Mouse (Mus musculus) MEL (cell line): ENCODE measurements around the gene Rab12. TPM values are rescaled to one million over a fixed set of nuclear protein-coding genes. Genes with fewer than 3 reads are reported as not detected.

Source experiments
- DNase-seq: peaks from one replicate; pipeline ENCODE4 v3.0.0; 2011; ENCODE audit warnings: low read depth, low spot score
- H3K27ac ChIP-seq: 2 replicates; pipeline ENCODE4 v1.5.1; 2012; ENCODE audit warnings: low read depth, mild to moderate bottlenecking, control low read depth, low read length, moderate library complexity; ENCODE audit not compliant: control insufficient read depth
- H3K27me3 ChIP-seq, 2 experiments: fragments of 150-350 bp in 1 of 2; sonication (generic) in 1 of 2; 2 replicates each; pipeline ENCODE4 v1.6.1; 2012; ENCODE audit warnings: low read length in 2 of 2, mild to moderate bottlenecking in 2 of 2, improper control_type of control experiment in 1 of 2, moderate library complexity in 1 of 2; ENCODE audit not compliant: insufficient read depth in 2 of 2, control insufficient read depth in 1 of 2
- H3K36me3 ChIP-seq, 2 experiments: 2 replicates each; pipeline ENCODE4 v1.6.1; 2012 to 2014; ENCODE audit warnings: low read length in 2 of 2, improper control_type of control experiment in 1 of 2, inconsistent platforms in 1 of 2, mild to moderate bottlenecking in 1 of 2; ENCODE audit not compliant: insufficient read depth in 2 of 2, control insufficient read depth in 1 of 2
- H3K4me1 ChIP-seq, 2 experiments: fragments of 150-350 bp in 1 of 2; sonication (generic) in 1 of 2; 2 replicates each; pipeline ENCODE4 v1.6.1; 2012; ENCODE audit warnings: low read length in 2 of 2, improper control_type of control experiment in 1 of 2, mild to moderate bottlenecking in 1 of 2; ENCODE audit not compliant: insufficient read depth in 2 of 2, control insufficient read depth in 1 of 2
- H3K4me3 ChIP-seq, 2 experiments: fragments of 150-350 bp in 1 of 2; sonication (generic) in 1 of 2; 2 replicates each; pipeline ENCODE4 v1.5.1; 2012; ENCODE audit warnings: low read depth in 2 of 2, low read length in 2 of 2, mild to moderate bottlenecking in 2 of 2, moderate library complexity in 2 of 2, control low read depth in 1 of 2, improper control_type of control experiment in 1 of 2; ENCODE audit not compliant: control insufficient read depth in 1 of 2, insufficient read depth in 1 of 2
- H3K79me2 ChIP-seq: 2 replicates; pipeline ENCODE4 v1.6.1; 2012; ENCODE audit warnings: mild to moderate bottlenecking, low read length, moderate library complexity; ENCODE audit not compliant: control insufficient read depth, poor library complexity, insufficient read depth
- H3K9ac ChIP-seq: 2 replicates; pipeline ENCODE4 v1.6.1; 2012; ENCODE audit warnings: low read depth, mild to moderate bottlenecking, control low read depth, low read length, moderate library complexity; ENCODE audit not compliant: control insufficient read depth, poor library complexity, severe bottlenecking
- H3K9me3 ChIP-seq: fragments of 150-350 bp; sonication (generic); replicated peaks from 2 replicates; pipeline ENCODE4 v1.6.1; 2012; ENCODE audit warnings: mild to moderate bottlenecking, low read length, improper control_type of control experiment, moderate library complexity; ENCODE audit not compliant: insufficient read depth
- E2F4 ChIP-seq: IDR thresholded peaks from 2 replicates; pipeline ENCODE4 v1.6.1; 2011; ENCODE audit warnings: low read depth, low read length, improper control_type of control experiment, borderline replicate concordance
- ELF1 ChIP-seq: IDR thresholded peaks from 2 replicates; pipeline ENCODE4 v1.6.1; 2014; ENCODE audit warnings: low read depth, mild to moderate bottlenecking, inconsistent platforms, low read length, improper control_type of control experiment, moderate library complexity
- JUND ChIP-seq: IDR thresholded peaks from 2 replicates; pipeline ENCODE4 v1.6.1; 2011; ENCODE audit warnings: low read depth, mild to moderate bottlenecking, improper control_type of control experiment, low read length
- MAZ ChIP-seq: IDR thresholded peaks from 2 replicates; pipeline ENCODE4 v1.6.1; 2012; ENCODE audit warnings: low read depth, mild to moderate bottlenecking, inconsistent platforms, low read length, improper control_type of control experiment
- MXI1 ChIP-seq: IDR thresholded peaks from 2 replicates; pipeline ENCODE4 v1.6.1; 2011; ENCODE audit warnings: mild to moderate bottlenecking, low read depth, low read length, improper control_type of control experiment
- NRF1 ChIP-seq: IDR thresholded peaks from 2 replicates; pipeline ENCODE4 v1.6.1; 2014; ENCODE audit warnings: low read depth, mild to moderate bottlenecking, inconsistent platforms, low read length, improper control_type of control experiment, moderate library complexity; ENCODE audit not compliant: poor library complexity, insufficient read depth, severe bottlenecking
- POLR2AphosphoS2 ChIP-seq: IDR thresholded peaks from 2 replicates; pipeline ENCODE4 v1.6.1; 2011; ENCODE audit warnings: low read length, improper control_type of control experiment
- POLR2AphosphoS5 ChIP-seq: IDR thresholded peaks from 2 replicates; pipeline ENCODE4 v1.6.1; 2012; ENCODE audit warnings: low read depth, borderline replicate concordance, mild to moderate bottlenecking, inconsistent platforms, low read length, moderate library complexity, mixed read lengths
- TAL1 ChIP-seq: IDR thresholded peaks from 2 replicates; pipeline ENCODE4 v1.6.1; 2012; ENCODE audit warnings: mild to moderate bottlenecking, inconsistent platforms, low read length, moderate library complexity, mixed read lengths
- TCF12 ChIP-seq: IDR thresholded peaks from 2 replicates; pipeline ENCODE4 v1.6.1; 2014; ENCODE audit warnings: low read depth, mild to moderate bottlenecking, inconsistent platforms, low read length, improper control_type of control experiment, moderate library complexity
- USF1 ChIP-seq: IDR thresholded peaks from 2 replicates; pipeline ENCODE4 v1.6.1; 2014; ENCODE audit warnings: low read depth, mild to moderate bottlenecking, inconsistent platforms, low read length, improper control_type of control experiment, moderate library complexity
- USF2 ChIP-seq, 2 experiments: IDR thresholded peaks; 2 replicates each; pipeline ENCODE4 v1.6.1; 2011 to 2012; ENCODE audit warnings: improper control_type of control experiment in 2 of 2, low read length in 2 of 2, borderline replicate concordance in 1 of 2, inconsistent platforms in 1 of 2, low read depth in 1 of 2, mild to moderate bottlenecking in 1 of 2; ENCODE audit not compliant: insufficient read depth in 1 of 2
- ZC3H11A ChIP-seq: IDR thresholded peaks from 2 replicates; pipeline ENCODE4 v1.6.1; 2012; ENCODE audit warnings: low read depth, mild to moderate bottlenecking, inconsistent platforms, low read length, improper control_type of control experiment
- ZNF384 ChIP-seq: IDR thresholded peaks from 2 replicates; pipeline ENCODE4 v1.6.1; 2012; ENCODE audit warnings: low read depth, mild to moderate bottlenecking, inconsistent platforms, low read length, improper control_type of control experiment
- polyA plus RNA-seq, 2 experiments: library from polyadenylated mRNA; stranded (reverse) in 1 of 2; unstranded in 1 of 2; fragments of >175 nt in 1 of 2; fragments of >200 nt in 1 of 2; gene quantifications; 2 replicates each; pipeline versions ENCODE4 v1.2.1 to v1.2.4; 2012; ENCODE audit warnings: low replicate concordance in 2 of 2, low read depth in 1 of 2; ENCODE audit not compliant: insufficient read length in 2 of 2, insufficient read depth in 1 of 2, missing spikeins in 1 of 2
- total RNA-seq: library from RNA; depleted of rRNA; stranded (reverse); fragments of 300-350 nt; gene quantifications from 2 replicates; pipeline ENCODE4 v1.2.3, GENCODE M21; 2012

Gene Rab12
- total and polyA plus RNA-seq, 3 experiments: 10.7 to 19.0 TPM; not detected in 1

DNA sequence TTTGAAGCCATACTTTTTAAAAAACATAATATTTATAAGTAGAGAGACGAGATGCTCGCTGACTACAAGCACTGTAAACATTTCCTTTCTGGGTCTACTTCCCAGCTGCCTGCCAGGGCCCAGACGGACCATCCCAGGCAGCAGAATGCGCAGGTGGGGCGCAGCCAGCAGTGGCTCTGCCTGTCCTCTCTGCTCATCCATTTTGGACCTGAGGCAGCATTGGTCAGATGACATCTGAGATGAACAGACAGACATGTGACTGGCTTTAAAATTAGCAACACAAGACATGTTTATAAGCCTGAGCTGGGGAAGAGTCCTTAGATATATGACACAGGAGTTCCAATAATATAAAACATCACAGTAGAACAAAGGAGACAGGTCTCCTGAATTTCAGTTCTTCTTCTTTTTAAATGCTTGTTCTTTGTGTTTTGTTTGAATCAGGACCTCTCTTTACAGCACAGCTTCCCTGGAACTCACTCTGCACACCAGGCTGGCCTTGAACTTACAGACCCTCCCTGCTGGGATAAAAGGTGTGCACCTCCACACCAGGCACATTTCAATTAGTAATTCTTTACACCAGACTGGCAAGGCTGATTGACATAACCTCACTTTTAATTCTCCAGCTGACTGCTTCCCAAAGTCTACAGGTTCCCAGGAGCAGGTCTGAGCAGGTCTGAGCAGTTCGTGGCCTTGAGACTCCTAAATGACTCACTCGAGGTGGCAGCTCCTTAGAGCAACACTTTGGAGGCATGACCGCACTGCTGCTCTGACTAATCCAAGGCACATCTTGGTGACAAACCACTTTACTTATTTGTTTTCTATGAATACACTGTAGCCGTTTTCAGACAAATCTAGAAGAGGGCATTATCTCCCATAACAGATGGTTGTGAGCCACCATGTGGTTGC is 12.2 kb downstream of the Rab12 start (continued):
- TF ChIP-seq USF2 (IDR thresholded peaks at IDR 0.05; ENCODE audit: borderline replicate concordance in 1 of 2, insufficient read depth in 1 of 2, low read depth in 1 of 2, low read length in 2 of 2): no peak
- no peak for TF ChIP-seq ZNF384
- TF ChIP-seq MAZ: no peak
- TF ChIP-seq USF1: no peak
- no peak for TF ChIP-seq ELF1
- no peak for TF ChIP-seq TAL1

DNA sequence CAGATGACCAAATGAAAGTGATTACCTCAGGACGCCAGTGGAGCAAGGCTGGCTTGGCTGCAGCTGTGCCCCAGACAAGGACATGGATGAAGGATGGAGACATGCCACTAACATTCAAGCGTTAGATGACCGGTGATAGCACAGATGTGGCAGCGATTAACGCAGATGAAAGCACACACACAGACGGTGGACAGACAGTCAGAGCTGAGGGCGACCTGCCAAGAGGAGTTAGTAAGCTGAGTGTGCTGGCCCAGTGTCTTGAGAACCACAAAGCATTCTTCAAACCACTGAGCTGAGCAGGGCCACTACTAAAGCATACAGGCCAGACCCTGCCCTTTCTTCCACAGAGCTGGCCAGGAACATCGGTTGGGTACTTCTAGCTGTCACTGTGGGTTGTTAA is 14.6 kb downstream of the Rab12 start:
- H3K36me3 ChIP-seq: peaks cover 0 to 12% of the 10 kb centered on the region in 2 experiments; a peak in 2 of 4 replicates
- no peak for DNase-seq

DNA sequence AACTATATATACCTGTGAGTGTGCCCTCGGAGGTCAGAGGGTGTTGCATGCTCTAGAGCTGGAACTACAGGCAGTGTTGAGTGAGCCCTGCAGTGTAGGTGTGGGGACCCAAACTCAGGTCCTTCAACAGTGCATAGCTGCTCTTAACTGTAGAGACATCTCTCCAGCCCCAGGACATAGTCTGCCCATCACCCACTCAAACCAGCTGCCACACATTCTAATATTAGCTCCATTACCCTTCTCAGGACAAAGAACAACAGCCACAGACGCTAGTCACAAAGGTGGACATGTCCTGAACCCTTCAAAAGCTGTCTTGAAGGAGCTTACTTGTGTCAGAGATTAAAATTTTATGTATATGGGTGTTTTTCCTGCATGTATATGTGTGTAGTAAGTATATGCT is 15.3 kb downstream of the Rab12 start:
- Histone ChIP-seq H3K27ac (no peak overlapping the region), H3K36me3 (peaks cover 0 to 12% of the 10 kb centered on the region in 2 experiments; a peak in 2 of 4 replicates), H3K9me3 (no peaks in the 10 kb centered on the region), H3K9ac (no peak overlapping the region), H3K4me3 (no peak overlapping the region), H3K27me3 (no peaks in the 10 kb centered on the region), H3K79me2 (0 out of 2 replicates have a peak, but pooled peaks cover 1% of the 10 kb centered on the region), H3K4me1 (no peaks in the 10 kb centered on the region)
- DNase-seq: no peak
- TF ChIP-seq POLR2AphosphoS5: no peak

More for the DNA sequence above, 14.6 kb downstream of the Rab12 start:
- H3K4me1 ChIP-seq: no peaks in the 10 kb centered on the region
- no peak overlapping the region for H3K9ac ChIP-seq
- H3K27ac ChIP-seq: no peak overlapping the region
- 0 out of 2 replicates have a peak, but pooled peaks cover 1% of the 10 kb centered on the region for H3K79me2 ChIP-seq
- H3K4me3 ChIP-seq: no peak overlapping the region
- no peaks in the 10 kb centered on the region for H3K9me3 ChIP-seq
- no peaks in the 10 kb centered on the region for H3K27me3 ChIP-seq
- TF ChIP-seq NRF1 (no peak), JUND (no peak), TCF12 (no peak), TAL1 (no peak), POLR2AphosphoS2 (no peak), POLR2AphosphoS5 (no peak), ZC3H11A (no peak), E2F4 (no peak), MXI1 (no peak)
